Mouse (Mus musculus) brain, embryonic 14.5 days (tissue): ENCODE results near the gene Gm45753. TPM values are rescaled to one million over a fixed set of nuclear protein-coding genes. Genes with fewer than 3 reads are reported as not detected.

Experiments used
- DNase-seq: peaks from one replicate; pipeline ENCODE4 v3.0.0-alpha.2; 2011; ENCODE audit warnings: low read depth
- CTCF ChIP-seq: fragments of 200-500 bp; IDR thresholded peaks from 2 replicates; pipeline ENCODE4 v1.5.1; 2012; ENCODE audit warnings: inconsistent platforms, mild to moderate bottlenecking, moderate library complexity, borderline replicate concordance; ENCODE audit not compliant: insufficient read depth, insufficient read length; ENCODE audit errors: extremely low read depth
- POLR2A ChIP-seq: fragments of 200-500 bp; IDR thresholded peaks from 2 replicates; pipeline ENCODE4 v1.6.1; 2012; ENCODE audit warnings: mild to moderate bottlenecking, inconsistent platforms, borderline replicate concordance; ENCODE audit not compliant: poor library complexity, insufficient read depth, insufficient read length, severe bottlenecking; ENCODE audit errors: extremely low read depth
- polyA plus RNA-seq: library from polyadenylated mRNA; depleted of rRNA; stranded (reverse); fragments of >200 nt; gene quantifications from 2 replicates; pipeline ENCODE4 v1.2.3, GENCODE M21; 2012

Gm45753 gene
- polyA plus RNA-seq, 1 experiment, result not detected

DNA sequence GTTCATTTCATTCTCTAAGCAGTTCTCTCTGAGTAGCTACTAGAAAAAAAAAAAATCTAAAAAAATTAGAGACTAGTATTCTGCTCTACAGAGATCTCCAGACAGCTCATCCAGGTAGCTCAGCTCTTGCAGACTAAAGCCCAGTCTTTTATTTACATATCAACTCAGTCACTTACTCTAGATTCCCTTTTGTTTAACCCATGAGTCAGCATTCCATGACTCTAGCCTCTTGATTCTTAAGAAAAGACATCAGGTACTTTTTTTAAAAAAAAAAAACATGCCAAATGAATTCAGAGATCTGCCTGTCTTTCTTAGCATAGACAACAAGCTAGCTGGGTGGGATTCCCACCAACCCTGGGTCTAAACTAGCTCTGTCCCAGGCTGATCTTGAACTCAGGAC is 39.8 kb downstream of the Gm45753 start:
- no peak for TF ChIP-seq POLR2A
- no peak for TF ChIP-seq CTCF
- no peak for DNase-seq

DNA sequence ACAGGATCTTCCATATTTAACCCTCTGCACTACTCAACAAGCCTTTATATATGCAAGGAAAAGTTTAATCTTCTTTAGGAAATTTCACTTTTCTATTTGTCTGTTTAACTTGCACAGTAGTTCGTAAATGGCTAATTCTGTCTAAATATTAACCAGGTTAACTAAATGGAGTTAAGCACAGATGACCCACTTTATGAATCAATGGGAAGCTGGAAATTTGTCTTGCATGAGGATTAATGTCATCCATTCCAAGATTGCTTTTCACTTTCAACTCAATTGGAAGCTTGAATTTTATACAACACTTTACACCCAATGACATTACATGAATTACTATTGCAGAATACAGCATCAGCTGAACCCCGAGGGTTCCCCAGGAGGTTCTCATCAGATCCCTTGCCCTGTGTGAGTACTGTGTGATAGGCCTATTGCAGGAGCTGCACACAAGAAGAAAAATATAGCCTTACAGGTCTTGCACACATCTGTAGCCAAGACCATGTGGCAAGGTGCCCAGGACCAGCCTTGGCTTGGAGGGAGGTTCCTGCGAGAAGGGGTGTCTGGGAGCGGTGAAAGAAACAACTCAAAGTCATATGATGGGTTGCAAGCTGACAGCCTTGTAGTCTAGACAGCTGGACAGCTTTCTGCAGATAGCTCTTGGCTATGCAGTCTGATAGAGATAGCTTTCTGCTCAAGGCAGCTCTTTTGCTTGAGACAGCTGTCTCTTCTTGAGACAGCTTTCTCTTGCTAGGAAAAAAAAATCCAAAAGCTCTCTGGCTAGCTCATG is 40.5 kb downstream of the Gm45753 start:
- no peak for DNase-seq
- TF ChIP-seq POLR2A (no peak), CTCF (no peak)

DNA sequence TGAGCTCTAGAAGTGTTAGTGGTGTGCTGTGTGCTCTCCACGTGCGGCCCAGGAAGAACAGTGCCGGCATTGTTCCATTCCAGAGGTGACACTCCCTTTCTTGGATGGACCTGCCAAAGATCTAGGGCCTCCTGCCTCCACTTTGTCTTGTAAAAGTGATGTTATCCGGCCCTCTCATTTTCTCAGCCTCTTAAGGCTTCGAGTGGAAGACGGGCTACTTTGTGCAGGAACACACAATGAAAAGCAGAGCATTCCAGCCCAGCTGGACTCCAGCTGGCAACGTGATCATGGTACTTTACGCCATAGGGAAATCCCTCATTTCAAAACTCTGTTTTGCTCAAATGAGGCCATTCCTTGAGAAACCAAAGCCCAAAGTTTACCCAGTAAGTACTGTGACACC is 41.3 kb downstream of the Gm45753 start:
- DNase-seq, result no peak
- no peak for TF ChIP-seq CTCF
- no peak for TF ChIP-seq POLR2A

DNA sequence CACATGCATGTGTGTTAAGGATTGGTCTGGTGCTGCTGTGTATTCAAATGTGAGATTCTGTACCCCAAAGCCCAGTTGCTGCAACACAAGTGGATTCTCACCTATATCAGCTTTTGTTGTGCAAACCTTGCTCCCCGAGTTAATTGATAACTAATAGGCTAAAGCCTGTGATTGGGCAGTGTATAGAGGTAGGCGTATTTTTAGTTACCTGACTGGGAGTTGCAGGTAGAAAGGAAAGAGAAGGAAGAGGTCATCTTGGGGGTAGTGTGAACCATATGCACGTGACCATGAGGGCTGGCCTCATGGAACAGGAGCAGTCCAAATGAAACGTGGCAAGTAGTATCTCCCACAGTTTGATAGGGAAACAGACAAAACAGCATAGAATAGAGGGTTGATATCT is 43.3 kb downstream of the Gm45753 start:
- TF ChIP-seq POLR2A (no peak), CTCF (no peak)
- DNase-seq, result no peak

DNA sequence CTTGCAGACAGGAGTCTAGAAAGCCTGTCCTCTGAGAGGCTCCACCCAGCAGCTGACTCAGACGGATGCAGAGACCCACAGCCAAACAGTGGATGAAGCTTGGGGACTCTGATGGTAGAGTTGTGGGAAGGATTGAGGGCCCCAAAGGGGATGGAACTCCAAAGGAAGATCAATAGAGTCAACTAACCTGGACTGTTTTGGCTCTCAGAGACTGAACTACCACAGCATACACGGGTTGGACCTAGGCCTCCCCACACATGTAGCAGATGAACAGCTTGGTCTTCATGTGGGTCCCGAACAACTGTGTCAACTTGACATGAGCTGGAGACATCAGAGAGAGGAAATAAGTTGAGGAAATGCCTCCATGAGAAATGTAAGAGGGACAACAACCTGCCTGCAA is 45.4 kb downstream of the Gm45753 start:
- no peak for TF ChIP-seq CTCF
- no peak for TF ChIP-seq POLR2A
- DNase-seq, result no peak

DNA sequence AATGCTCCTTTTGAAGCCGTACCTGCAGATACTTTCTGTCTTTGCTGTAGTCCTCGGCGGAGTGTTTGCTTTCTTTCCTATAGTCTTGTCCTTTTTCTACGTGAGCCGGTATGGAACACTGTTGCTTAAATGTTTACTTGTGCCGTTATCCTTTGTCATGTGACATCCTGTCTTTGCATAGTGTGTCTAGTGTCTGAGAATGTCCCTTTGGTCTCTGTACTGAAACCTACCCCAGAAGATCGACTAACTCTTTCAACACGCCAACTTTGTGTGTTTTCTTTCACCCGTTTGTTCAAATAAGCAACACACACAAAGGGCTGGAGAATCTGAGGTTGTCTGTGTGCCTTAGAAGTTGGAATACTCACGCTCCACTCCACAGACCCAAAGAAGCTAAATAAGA is 46.3 kb downstream of the Gm45753 start, which contains the start of gene F11:
Gene F11 (minus strand): TSS at position 112 of the 400 bp plus-strand sequence.
- DNase-seq, result no peak
- TF ChIP-seq CTCF (no peak), POLR2A (no peak)

DNA sequence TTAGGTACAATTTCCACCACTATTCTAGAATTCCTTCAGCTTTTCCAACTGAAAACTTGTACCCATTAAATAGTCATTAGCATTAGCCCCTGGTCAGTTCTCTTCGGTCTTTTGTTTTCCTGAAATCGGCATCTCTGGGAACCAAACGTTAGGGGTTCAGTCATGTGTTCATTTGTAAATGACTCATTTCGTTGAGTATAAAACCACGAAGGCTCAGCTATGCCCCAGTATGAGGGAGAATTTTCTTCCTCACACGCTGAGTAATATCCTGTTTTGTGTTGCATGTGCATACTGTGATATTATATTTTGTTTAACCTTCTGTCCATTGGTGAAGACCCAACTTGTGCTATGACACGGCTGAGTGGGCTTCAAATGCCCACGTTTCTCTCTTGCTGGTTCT is 49.8 kb downstream of the Gm45753 start:
- TF ChIP-seq POLR2A (no peak), CTCF (no peak)
- DNase-seq, result no peak

DNA sequence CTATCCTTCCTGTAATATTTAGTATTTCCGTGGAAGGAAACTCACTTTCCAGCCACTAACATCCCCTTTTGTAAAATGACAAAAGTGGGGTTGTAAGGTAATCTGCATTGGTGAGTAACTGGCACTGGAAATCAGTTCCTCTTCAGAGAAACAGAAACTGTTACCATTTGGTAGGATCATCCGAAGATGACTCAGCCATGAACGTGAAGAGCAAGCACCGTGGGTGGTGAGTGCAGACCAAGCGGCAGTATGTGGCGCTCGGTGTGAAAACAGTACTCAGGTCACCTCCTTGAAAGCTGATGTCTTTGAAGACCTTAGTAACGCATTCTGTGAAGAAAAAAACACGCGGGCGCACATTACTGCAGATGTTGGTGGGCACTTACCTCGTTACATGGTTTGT is 53.2 kb downstream of the Gm45753 start:
- no peak for DNase-seq
- TF ChIP-seq POLR2A (no peak), CTCF (no peak)

DNA sequence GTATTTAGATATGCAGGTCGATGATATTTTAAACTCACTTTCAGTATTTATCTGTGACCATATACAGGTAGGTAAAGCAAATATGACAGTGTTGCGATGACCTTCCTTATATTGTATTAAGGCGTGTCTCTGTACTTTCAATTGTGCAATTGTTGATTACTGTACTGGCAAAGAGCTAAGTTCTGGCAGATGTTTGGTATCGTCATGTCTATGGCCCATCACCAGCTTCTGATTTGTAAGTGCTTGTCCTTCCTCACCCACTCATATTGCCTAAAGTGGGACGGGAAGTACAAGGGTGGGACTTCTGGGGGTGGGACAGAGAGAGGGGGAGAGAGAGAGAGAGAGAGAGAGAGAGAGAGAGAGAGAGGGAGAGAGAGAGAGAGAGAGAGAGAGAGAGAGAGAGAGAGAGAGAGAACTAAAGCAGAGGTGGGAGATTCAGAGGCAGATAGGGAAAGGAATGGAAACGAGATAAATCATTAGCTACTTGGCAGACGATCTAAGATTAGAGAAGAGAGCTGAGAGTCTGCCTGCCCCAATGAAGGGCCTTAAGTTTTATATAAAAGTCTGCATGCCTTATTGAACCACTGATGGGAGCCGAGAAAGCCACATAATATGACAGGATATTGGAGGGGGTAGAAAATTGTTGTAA is 53.9 kb downstream of the Gm45753 start:
- no peak for DNase-seq
- TF ChIP-seq POLR2A (no peak), CTCF (no peak)

DNA sequence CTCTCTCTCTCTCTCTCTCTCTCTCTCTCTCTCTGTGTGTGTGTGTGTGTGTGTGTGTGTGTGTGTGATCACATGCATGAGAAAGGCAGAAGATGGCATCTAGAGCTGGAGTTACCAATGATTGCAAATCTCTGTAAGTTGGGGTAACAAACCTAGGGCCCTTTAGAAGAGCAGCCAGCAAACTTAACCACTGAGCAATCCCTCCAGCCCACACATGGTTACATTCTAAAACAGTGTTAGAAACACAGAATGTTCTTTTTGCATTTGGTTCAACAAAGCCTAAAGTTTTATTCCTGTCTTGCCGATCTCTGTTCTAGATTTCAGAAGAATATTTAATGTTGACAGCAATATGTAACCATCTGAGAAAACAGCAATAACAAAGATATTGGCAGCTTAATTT is 54.7 kb downstream of the Gm45753 start:
- DNase-seq, result no peak
- TF ChIP-seq CTCF, result no peak
- no peak for TF ChIP-seq POLR2A

DNA sequence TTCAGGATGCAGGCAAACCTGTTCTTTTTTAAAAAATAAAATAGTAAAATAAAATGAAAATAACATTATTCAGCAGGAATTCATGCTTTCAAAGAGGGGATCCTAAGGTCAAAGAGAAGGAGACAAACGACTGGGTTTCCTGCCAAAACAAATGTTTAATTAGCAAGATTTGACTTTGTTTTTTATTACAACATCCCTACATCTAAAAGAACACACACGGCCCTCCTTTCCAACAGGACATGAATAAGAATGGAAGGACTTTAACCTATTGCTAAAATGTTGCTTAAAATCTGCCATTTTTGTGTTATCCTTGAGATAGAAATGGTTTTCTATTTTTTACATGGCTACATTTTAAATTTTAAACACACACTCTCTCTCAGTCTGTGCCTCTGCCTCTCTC is 55.2 kb downstream of the Gm45753 start:
- DNase-seq, result no peak
- no peak for TF ChIP-seq CTCF
- TF ChIP-seq POLR2A, result no peak

DNA sequence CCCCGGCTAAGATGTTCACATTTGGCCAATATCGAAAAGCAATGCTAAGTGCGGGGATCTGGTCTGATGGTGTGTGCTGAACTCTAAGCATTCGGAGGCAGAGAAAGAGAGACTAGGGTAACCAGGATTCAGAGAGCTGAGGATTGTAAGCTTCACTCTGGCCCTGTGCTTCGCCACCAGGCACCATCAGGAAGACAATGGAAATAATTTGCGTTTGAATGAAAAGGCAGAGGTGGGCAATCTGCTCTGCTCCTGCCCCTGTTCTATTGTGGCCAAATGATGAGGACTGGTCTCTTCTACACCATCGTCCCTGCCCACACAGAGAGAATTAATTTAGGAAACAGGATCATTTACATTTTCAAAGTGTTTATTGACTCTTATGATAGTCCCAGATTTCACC is 62.0 kb downstream of the Gm45753 start:
- DNase-seq, result no peak

DNA sequence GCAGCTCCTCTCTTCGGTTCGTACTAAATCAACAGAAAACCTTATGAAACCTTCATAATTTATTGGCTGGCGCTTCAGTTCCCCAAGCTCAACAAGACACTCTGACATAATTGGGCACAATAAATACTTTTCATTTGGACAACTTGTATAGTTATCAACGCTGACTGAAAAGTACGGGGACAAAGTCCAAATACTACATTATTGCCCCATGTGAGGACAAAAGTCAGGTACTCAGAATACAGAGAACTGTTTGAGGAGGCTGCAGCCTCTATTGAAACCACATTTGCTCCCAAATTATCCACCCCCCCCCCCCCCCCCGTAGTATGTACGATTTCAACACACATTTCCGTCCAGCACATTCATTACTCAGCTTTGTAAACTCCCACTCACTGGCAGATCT is 68.9 kb downstream of the Gm45753 start:
- DNase-seq, result no peak
- TF ChIP-seq POLR2A, result no peak

More for the DNA sequence above, 62.0 kb downstream of the Gm45753 start:
- TF ChIP-seq CTCF (no peak), POLR2A (no peak)

DNA sequence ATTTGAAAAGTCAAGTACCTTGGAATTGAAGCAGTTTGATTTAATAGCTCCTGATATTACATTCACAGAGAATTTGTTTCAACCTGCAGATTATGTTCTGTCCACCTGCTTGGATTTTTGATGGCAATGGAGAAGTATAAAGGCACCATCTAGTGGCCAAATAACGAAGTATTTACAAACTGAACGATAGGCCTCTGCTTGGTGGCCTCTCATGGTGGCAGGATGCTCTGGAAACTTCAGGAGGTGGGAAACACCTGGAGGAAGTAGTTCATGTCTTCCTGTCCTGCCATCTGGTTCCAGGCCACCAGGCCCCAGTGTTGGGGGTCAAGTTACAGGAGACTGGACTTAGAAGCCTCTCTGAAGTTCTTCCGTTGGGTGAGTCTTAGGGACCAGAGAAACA is 70.0 kb downstream of the Gm45753 start:
- peak; percentile 77 for DNase-seq
- TF ChIP-seq CTCF (peak; percentile 55; the same call in 1 of the 2 replicates), POLR2A (no peak)
